Mouse (Mus musculus) left cerebral cortex, adult 8-10 months (tissue): ENCODE measurements around the gene Rack1. TPM values are rescaled to one million over a fixed set of nuclear protein-coding genes. Genes with fewer than 3 reads are reported as not detected.

Experiments used
- DNase-seq, 2 experiments: peaks; one replicate each; pipeline ENCODE4 v3.0.0; 2022; ENCODE audit warnings: low spot score in 2 of 2
- total RNA-seq, 4 experiments: library from RNA; stranded (reverse); gene quantifications; 2 replicates each; pipeline ENCODE4 v1.2.4; 2022

Rack1 gene
- total RNA-seq, 4 experiments from 2014 or later, result 246 to 281 (median 256) TPM

DNA sequence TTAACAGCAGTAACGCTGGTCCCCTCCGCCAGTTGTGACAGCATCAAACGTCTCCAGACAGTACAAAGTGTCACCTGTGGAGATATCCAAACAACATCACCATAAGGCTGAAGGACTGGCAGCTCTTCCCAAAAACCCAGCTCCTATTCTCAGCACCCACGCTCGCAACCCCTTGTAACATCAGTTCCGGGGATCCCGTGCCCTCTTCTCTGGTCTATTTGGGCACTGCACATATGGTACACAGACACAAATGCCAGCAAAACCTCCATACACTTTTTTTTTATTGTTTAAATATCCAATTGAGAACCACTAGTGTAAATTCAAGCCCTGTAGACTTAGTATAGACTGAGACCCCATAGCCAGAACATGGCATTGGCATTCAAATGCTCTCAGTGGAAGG, 4.9 kb upstream of the Rack1 start:
- DNase-seq, result no peak

DNA sequence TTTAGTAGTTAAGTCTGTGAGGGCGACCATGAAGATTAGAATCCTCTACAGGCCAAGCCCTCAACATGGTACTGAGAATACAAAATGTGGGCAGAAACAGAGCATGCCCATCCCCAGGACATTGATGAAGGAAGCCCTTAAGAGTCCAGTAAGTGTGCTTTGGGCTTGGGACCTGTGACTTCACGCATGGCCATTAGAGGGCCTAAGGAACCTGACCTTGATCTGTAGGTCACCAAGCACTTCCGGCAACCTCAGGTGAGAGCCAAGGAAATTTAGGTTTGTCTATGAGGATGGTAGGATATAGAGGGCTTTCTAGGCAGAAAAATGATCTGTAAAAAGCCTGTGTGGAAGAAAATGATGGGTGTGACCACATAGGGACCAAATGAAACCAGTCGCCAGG, 3.8 kb upstream of the Rack1 start:
- DNase-seq, result no peak

DNA sequence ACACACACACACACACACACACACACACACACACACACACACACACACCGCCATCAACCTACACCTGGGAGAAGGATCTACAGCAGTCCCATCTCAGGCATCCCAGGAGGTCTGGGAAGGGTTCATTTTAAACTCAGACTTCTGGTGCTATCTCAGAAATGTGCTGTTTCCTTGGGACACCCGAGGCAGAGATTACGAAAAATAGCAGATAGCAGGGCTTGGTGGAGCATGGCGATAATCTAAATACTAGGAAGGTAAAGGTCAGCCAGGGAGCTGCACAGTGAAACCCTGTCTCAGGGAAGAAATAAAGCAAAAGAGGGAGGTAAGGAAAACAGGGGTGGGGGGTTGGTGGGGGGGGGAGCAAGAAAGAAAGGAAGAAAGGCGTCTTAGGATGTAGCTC, 2.8 kb upstream of the Rack1 start:
- no peak for DNase-seq

DNA sequence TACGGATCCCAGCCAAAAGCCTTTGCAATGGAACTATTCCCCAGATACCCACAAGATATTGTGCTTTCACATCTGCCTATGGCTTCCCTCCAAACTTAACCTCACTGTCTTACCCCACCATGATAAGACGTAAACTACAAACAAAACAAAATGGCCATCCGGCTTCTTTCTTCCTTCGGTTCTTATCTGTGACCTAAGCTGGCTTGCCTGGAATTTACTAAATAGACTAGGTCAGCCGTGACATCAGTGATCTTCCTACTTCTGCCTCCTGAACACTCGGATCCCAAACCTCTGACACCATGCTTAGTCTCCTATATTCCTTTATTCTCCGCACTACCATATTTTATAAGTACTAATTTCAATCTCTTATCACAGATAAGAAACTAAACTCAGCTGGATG, 1.8 kb upstream of the Rack1 start:
- no peak for DNase-seq

DNA sequence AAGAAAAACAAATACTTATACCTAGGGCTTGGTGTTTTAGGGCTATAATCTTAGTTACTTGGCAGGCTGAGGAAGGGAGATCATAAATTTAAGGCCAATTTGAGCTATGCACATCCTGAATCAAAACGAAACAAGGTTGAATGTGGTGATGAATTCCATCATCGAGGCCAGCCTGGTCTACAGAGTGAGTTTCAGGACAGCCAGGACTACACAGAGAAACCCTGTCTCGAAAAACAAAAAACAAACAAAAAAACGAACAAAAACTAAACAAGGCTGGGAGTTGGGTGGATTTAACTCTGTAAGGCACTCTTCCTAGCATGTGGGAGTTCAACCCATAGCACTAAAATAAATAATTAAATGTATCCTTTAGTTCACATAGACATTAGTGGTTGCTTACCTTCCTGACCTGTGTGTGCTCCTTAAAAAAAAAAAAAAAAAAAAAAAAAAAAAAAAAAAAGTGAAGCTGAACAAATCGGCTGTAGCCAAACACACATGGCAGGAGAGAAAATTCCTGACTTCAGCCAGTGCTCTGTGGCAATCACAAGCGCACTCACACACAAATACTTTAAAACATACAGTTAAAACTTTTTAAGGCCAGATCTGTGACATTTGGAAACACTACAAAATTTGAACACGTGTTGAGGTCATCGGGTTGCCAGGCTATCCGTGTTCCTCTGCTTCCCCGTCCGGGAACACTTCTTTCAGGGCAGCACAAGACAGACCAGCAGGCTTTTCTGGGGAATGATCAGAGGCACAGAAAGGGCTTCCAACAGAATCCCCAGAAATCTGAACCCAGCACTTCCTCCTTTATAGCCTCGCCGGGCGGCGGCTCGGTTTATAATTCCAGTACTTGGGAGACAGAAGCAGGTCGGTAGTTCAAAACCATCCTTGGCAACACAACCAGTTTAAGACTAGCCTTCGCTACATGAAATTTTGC, 880 bp upstream of the Rack1 start:
- DNase-seq, result no peak

DNA sequence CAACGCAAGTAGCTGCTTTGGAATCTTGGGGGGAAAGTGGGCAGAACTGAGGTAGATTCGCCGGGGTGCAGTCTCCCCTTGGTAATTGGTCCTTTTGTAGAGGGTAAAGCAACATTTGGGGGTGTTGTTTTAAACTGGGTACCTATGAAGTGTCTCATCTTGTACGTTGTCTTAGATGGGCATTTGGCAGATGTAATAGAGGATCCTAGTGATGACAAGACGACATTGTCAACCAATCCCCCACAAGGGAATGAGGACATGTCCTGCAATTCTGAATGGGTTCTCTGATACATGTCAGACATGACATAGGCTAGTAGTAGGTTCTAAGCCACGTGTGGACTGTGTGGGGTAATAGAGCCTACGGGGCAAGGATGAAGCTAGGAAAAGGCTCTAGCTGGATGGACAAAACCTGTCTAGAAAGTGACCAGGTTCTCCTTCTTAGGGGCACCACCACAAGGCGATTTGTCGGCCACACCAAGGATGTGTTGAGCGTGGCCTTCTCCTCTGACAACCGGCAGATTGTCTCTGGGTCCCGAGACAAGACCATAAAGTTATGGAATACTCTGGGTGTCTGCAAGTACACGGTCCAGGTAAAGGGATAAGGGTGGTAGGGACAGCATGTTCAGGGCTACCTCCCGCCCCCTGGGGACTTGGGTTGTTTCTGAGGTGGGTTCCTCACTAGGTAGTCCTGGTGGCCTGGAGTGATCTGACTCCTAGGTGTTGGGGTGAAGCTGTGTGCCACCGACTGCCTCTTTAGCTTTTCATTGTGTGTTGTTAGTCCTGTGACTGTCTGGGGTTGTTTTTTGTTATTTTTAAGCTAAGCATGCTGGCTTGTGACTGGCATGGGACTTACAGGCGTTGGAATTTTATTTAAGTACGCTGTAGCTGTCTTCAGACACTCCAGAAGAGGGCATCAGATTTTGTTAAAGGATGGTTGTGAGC, 2.0 kb downstream of the Rack1 start:
- no peak for DNase-seq

DNA sequence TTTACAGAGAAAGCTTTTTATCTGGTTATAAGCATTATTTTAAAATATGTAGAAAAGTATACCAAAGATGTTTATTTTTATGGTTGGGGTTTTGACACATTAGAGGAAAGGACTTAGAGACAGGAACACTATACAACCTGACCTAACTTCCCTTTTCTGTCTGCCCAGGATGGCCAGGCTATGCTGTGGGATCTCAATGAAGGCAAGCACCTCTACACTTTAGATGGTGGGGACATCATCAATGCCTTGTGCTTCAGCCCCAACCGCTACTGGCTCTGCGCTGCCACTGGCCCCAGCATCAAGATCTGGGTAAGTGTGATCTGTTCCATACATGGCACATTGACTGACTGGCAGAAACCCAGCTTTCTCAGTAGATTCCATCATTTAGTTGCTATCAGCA, 3.9 kb downstream of the Rack1 start:
- no peak for DNase-seq

DNA sequence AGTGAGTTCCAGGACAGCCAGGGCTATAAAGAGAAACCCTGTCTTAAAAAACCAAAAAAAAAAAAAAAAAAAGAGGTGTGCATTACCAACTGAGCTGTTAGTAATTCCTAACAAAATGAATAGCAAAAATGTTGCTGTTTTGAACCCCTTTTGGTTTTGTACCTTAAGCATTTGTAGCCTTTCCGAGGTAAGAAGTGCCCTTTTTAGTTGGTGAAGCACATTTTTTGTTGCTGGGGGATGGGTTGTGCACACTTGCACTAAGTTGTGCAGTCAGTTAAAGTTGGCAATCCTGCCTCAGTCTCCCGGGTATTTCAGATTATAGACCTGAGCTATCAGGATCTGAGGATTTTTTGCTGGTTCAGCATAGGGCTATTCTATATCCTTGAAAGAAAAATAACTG, 4.8 kb downstream of the Rack1 start:
- no peak for DNase-seq

DNA sequence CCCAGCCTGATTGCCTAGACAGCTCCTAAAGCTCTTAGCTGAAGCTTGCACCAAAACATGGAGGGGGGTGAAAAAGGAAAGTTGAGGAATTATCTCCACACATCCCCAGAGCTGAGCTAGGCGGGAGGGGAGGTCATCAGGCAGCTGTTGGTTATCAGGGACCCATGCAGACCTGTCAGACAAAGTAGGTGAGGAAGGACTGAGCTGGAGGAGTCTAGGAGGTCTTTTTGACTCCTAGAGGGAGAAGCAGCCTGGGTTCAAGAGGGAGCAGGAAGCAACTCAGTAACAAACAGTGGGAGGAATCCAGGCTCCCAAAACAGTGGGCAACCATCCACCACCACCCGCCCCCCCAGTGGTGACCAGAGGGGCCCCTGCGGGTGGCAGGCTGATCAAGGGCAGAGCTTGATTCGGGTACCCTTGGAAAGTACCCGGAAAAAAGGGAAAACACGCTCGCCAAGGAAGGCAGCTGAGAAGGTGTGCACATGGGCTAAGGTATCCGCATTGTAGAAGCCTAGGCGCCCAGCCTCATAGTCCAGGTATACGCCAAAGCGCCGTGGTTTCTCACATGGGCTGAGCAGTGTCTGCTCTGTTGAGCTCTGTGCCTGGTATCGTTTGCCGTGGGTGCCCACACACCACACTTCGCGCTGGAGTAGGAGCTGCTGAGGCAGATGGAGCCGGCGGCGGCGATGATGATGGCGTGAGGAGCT, 6.9 kb downstream of the Rack1 start:
- DNase-seq, result peak in 1 of 2 experiments; percentile 51

DNA sequence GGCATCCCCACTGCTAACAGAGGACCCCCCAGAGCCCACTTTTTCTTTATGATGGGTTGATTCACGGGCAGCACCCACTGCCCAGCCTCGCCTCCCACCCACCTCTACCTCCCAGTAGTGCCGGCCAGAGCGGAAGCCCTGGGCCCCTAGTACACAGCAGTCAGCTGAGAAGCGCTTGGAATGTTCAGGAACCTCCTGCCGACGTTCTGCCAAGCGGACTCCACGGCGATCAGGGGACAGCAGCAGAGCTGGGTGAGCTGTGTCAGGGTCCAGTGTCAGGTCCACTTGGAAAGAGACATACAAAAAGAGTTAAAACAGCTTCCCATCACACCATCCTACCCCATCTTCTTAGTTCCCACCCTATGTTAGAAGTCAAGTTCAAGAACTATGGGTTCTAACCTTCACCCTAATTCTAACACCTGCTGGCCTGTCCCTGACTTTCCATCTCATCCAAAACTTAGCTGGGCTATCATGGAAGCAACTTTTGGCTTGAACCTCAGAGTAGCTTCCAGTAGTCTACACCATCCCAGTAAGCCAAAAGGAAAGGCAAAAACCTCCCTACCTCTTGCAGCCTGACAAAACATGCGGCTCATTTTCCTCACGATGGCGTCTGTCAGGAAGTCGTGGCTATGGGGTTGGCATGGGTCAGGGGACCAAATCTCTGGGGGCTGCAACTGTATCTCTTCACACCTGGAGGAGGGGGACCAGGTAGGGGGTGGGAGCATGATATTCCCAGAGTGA, 7.6 kb downstream of the Rack1 start:
- no peak for DNase-seq

DNA sequence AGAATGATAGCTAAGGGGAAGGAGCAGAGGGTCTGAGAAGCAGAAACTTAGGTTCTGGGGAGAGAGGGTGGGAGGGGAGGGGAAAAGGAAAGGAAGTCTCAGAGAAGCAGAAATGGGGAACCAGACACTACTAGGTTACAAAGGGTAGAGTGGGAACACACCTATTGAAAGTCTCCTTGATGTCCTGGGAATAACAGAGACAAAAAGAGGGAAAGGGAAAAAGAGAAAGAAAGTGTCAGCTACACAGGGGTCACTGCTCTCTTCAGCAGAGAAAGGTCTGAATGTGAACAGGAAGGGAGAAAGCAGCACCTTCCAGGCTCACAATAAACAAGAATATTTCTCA, 8.1 kb downstream of the Rack1 start:
- no peak for DNase-seq

DNA sequence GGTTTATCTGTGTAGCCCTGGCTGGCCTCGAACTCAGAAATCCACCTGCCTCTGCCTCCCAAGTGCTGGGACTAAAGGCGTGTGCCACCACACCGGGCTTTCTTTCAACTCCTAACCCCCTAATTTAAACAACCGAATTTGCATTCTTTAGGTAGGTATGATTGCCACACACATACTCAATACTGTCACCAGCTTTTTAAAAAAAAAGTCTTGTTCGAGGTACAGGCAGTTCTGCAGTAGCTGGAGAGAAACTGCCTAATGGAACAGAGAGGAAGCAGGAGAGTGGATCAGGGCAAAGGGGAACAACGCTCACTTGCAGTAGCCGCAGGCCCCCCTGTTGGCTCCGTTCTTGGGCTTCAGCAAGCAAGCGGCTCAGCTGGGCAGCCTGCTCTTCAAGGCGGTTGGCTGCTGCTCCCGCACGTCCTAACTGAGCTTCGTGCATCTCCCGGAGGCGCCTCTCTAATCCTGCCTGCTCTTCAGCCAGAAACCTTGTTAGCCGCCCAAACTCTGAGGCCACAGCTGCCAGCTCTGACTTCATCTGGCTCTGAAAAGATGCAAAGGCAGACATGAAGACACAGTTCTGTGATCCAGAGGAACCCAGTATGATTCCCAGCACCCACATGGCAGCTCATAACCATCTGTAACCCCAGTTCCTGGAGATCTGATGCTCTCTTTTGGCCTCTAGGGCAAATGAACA, 8.8 kb downstream of the Rack1 start:
- DNase-seq, result no peak

DNA sequence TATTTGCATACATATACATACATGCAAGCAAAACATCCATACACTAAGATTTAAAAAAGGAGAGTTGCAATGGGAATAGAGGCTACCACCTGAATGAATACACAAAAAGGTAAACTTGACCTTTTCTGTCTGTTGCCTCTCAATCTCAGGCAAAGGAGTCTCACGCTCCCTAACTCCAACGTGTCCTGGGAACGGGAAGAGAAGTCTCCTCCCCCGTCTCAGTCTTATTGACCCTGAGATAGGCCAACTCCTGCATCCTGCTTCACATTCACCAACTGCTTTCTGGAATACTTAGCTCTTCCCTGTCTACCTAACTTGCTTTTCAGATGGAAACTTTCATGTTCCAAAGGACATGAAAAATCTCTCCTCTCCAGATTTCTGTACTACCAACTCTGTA, 9.3 kb downstream of the Rack1 start:
- DNase-seq, result no peak

DNA sequence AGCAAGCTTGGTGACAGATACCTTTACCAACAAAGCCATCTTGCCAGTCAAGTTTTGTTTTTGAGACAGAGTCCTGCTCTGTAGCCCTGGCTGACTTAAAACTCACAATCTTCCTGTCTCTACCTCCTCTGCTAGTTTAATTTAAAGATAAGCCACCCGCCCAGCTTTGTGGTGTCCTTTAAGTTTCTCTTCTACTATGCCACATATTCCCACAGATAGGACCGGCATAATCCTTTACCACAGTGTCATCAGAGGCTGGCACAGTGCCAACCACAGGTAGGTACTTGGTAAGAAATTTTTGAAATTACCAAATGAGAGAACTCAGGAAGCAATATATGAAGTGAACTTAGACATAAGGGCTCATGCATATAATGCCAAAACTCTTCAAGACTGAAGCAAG, 10.0 kb downstream of the Rack1 start:
- DNase-seq, result no peak

DNA sequence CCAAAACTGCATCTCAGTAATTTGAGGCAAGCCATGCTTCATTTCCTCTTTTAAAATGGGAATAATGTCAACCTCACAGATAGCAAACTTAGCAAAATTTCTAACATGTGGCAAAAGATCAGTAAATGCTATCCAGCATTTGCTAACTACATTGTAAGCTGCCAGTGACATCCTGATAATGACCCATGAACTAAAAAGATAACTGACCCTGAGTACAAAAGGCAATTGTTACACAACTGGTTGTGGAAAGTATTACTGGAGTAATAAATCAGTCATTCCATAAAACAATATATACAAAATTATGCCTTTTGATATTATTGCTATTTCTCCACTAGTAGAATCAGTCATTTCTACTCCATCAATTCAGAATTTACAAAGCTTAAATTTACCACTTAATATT, 13.7 kb downstream of the Rack1 start:
- no peak for DNase-seq

DNA sequence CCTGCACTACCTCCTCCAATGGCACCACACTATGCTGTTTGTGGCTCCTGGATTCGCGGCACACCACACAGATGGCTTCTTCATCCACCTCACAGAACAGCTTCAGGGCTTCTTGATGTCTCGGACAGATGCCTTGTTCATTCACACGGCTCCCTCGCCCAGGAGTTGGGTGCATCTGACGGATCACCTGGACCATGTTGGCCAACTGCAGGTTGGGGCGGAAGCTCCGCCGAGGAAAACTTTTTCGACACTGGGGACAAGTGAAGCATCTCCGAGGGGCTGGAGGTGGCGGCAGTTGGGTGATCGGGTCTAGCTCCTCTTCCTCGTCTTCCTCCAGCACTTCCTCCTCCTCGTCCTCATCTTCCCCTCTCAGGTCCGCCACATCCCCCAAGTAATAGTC, 15.7 kb downstream of the Rack1 start:
- DNase-seq, result no peak

DNA sequence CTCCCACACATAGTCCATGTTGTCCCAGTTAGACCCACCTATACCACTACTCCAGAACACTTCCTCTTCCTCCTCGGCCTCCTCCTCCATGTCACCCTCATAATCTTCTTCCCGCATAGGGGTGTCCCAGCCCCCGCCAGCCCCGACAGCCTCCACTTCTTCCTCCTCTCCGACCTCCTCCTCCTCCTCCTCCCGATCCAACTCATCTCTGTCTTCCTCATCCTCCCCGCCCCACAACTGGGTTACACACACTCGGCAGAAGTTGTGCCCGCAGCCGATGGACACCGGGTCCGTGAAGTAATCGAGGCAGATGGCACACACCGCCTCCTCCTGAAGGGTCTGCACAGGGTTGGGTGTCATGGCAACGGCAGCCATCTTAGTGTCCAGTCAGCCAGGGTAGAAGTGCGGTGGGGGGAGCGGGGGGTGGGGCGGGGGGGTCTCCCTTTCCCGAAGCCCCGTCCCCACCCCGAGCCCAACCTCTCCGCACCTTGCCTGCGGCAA, 16.2 kb downstream of the Rack1 start:
- DNase-seq, result peak in 1 of 2 experiments; percentile 64

DNA sequence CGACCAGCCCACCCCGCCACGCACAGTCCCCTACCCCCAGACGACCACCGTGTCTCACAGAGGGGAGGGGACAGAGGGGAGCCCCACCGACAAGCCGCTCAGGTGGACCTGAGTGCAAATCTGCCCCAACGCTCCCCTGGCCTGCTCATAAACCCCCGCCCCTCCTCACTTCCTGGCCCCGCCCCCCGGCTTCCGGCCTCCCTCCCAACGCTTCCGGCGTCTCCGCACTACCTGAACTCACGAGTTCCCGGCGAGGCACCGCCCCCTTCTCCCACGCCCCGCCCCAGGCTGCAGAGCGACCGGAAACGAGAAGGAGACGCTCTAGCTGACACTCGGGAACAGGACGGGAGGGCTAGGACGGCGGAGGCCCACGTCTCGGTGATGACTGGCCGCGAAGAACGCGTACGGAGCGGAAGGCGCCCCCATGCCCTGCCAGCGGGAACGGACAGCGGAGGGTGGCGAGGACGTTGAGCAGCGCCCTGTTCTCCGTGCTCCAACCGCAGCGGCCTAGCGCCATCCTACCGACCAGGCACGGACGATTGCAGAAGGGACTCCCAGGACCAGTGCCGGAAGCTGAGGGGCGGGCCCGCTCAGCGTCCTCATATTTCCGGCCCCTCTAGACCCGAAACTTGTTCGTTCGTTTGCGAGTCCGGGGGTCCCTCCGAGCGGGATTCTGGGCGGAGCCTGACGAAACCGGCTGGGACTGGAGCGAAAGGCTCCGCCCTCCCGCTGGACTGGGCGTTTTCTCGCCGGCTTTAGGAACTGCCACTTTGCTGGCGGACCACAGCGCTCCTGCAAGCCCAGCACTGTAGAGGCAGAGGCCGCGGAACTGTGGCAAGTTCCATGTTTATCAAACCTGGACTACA, 16.9 kb downstream of the Rack1 start, which contains the start of gene Trim41:
Trim41 (minus strand) TSS at position 554 of the 866 bp plus-strand sequence.
- peak; percentile 97 to 98 for DNase-seq

DNA sequence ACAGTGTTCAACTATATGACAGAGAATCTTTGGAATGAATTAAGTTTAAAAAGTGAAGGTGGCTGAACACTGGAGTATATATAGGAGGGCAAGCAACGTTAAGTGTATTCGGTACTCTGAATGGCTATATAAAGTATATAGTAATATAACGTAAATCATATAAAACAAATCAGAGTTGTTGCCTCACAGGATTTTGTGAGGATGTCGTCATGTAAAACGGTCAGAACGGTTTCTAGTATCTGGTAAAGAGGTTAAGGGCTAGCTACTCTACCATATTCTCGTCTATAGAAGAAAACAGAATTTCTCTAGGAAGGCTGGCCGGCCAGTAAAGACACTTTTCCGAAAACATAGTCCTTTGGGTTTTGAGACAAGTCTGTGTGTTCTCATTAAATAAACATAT, 17.7 kb downstream of the Rack1 start:
- DNase-seq, result no peak
